Mouse (Mus musculus) thymus, postnatal 14 days (tissue): ENCODE measurements at regions not wholly inside any gene's neighbourhood (a gene's known extent, or its start where the extent isn't known, plus 50 kb on each side); places are given as distances from the start of the nearest gene placed in this dataset.

Experiments used
- DNase-seq: peaks from one replicate; pipeline ENCODE4 v3.0.0; 2021

- no peak for DNase-seq
Observed at GRCm38 (mm10) chr10:60936659-60937516, 105.5 kb upstream of the Unc5b start.

- no peak for DNase-seq
Observed at GRCm38 (mm10) chr10:60934297-60935286, 103.2 kb upstream of the Unc5b start.

- no peak for DNase-seq
Observed at GRCm38 (mm10) chr10:60933891-60934290, 102.5 kb upstream of the Unc5b start.

GRCm38 (mm10) chr10:60932855-60933254 lies 101.5 kb upstream of the Unc5b start:
- no peak for DNase-seq

GRCm38 (mm10) chr10:60931891-60932378 lies 100.6 kb upstream of the Unc5b start:
- DNase-seq = peak; percentile 5

DNA sequence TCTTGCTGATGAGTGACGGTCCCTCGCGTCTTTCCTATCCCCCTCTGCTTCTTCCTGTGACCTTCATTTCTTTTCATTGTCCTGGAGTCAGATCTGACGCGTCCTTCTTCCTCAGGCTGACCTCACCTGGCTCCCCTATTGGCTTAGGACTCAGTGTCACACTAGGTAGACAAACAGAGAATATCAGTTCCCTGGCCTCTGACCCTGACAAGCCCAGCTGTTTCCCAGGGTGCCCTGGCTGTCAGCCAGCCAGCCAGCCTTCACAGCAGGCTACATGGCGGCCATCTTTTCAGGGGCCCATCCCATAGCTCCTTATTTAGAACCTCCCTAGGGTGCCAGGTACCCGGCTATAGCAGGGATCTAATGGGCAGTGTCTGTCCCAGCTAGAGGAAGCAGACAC lies 97.3 kb upstream of the Unc5b start:
- DNase-seq = no peak

- no peak for DNase-seq
Observed at GRCm38 (mm10) chr10:60928164-60928563, 96.8 kb upstream of the Unc5b start.

- DNase-seq = no peak
Observed at GRCm38 (mm10) chr10:60926632-60927031, 95.3 kb upstream of the Unc5b start.

- no peak for DNase-seq
Observed at GRCm38 (mm10) chr10:60925644-60926043, 94.3 kb upstream of the Unc5b start.

- DNase-seq = no peak
Observed at GRCm38 (mm10) chr10:60925198-60925597, 93.8 kb upstream of the Unc5b start.

DNA sequence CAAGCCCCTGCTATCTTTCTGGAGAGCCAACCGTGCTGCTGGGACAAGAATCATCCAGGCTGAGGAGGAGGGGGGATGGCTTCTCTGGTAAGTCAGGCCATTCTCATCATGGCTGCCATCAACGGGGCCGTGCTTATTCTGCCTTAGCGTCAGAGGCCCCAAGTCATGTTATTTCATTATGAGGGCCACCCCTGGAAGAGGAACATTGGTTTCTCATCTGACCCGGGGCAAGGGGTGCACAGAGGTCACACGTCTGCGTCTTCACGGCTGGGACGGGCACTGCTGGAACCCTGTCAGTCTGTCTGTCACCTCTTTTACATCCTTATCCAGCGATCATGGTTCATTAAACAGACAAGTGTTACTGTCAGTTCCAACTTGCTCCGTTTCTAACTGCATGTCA lies 92.4 kb upstream of the Unc5b start:
- DNase-seq = no peak

DNA sequence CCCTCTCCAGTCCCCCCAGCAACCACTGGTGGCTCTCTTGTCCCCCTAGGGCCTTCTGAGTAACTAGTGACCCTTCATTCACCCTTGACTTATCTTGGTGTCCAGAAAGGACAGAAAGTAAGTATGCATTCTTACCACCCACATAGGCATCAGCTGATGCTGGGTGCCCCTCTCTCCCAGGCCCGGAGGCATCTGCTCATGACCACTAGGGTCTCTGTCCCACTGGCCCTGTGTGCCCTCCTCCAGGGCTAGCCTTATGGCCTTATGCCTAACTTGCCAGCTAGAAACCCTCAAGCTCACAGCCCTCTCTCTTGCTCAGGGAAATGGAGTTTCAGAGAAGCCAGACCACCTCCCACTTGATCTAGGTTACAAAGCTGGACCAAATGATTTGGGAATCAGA lies 89.2 kb upstream of the Unc5b start:
- DNase-seq = no peak

GRCm38 (mm10) chr10:60918020-60918419 lies 86.6 kb upstream of the Unc5b start:
- DNase-seq = no peak

- DNase-seq = no peak
Observed at GRCm38 (mm10) chr10:60914391-60914790, 83.0 kb upstream of the Unc5b start.

GRCm38 (mm10) chr10:60913456-60913900 lies 82.1 kb upstream of the Unc5b start:
- no peak for DNase-seq

DNA sequence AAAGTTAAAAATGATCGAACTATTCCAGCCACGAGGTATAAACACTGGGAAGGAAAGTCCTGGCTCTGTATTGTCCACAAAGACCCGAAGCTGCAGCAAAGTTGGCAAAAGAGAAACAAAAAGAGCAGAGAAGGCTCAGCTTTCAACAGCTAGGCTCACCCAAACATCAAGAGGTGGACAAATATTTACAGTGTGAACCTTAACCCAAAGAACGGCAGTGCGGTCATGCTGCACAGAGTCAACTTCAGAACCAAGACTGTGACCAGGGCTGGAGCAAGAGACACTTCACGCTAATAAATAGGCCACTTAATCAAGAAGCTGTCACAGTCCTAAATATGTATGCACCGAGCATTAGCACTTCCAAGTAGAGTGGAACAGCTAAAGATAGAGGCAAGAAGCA lies 73.0 kb upstream of the Unc5b start:
- no peak for DNase-seq

DNA sequence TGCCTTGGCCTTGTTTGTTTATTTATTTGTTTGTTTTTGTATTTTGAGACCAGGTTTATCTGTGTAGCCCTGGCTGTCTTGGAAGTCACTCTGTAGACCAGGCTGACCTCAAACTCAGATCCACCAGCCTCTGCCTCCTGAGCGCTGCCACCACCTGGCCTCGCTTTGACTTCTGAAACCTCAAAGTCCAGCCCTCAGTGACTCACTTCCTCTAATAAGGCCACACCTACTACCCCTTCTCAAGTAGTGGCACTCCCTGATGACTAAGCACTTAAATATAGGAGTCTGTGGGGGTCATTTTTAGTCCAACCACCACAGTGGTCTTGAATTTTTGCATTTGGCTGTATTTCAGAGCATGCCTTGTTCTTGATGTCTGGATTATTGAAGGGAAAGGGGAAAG lies 69.6 kb upstream of the Unc5b start:
- DNase-seq = no peak

DNA sequence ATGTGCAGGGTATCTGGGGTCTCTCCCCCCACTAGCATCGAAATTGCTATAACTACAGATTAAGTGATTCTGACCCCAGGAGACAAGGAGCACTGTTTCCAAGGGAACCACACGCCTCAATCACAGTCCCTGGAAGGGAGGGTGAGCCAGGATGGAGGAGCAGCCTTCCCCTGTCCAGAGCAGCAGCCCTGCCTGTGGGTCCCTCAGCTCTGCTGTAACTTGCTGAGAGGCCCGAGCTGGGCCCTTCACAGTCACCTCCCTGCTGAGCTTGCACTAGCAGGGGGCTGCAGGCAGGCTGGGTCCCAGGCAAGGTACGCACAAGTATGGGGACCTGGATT lies 62.4 kb upstream of the Unc5b start:
- DNase-seq = no peak

GRCm38 (mm10) chr10:60893130-60893809 lies 61.9 kb upstream of the Unc5b start:
- no peak for DNase-seq

- no peak for DNase-seq
Observed at GRCm38 (mm10) chr10:60892730-60893129, 61.3 kb upstream of the Unc5b start.

DNA sequence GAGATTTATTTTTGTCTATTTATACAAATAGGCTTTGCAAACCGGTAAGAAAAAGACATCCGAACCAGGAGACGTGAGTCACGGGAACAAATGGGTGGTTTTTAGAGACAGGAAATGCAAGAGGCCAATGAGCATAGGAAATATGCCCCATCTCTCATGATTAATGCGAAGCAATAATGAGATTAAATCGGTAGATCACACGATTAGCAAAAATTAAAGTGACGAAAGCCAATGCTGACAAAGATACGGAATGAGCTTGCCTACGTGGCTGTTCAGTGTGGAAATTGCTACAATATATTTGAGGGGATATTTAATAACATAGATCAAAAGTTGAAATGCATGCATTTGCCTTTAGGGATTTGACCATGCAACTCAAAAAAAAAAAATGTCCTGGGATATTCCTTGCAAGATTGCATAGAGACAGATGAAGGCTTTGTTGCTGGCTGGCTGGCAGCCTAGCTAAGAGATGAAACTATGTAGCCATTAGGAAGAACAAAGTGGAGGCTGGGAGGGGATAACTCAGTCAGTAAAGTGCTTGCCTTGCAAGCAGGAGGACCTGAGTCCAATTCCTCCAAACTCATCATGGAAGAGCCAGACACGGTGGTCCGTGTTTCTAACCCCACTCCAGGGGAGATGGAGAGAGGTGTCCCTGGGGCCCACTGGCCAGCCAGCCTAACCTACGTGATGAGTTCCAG lies 60.2 kb upstream of the Unc5b start:
- no peak for DNase-seq

DNA sequence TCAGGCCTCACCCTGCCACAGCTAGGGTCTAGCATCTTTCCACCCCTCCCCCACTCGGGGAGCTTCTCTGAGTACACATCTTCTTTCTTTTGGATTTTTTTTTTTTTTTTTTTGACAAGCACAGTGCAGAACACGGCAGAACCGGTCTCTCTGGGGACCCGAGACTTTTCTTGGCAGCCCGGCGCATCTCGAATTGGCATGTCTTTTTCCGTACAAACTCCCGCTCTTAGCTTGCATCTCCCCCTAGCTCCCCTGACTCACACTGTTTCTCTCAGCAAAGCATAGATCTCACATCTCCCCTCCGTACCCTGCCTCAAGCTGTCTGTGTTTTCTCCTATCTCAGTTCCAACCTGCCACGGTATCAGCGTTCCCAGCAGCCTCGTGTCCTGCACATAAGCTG lies 58.4 kb upstream of the Unc5b start:
- DNase-seq = no peak
